Mouse (Mus musculus) hindbrain, postnatal 0 days (tissue): Measurements from ENCODE around the gene Mif4gd. TPM values are rescaled to one million over a fixed set of nuclear protein-coding genes. Genes with fewer than 3 reads are reported as not detected.

Experiments used
- ATAC-seq: fragments of 200-750 bp; cut with Nextera tagmentation; 2 replicates; pipeline ENCODE4 v1.8.0; 2017; ENCODE audit warnings: mild to moderate bottlenecking, moderate TSS enrichment, moderate library complexity
- DNase-seq: peaks from one replicate; pipeline ENCODE4 v3.0.0-alpha.2; 2015; ENCODE audit warnings: low spot score
- H3K27ac ChIP-seq: fragments of 300-500 bp; sonication (generic); 2 replicates; pipeline ENCODE4 v1.5.1; 2014; ENCODE audit warnings: mild to moderate bottlenecking
- H3K27me3 ChIP-seq: fragments of 300-500 bp; sonication (generic); 2 replicates; pipeline ENCODE4 v1.6.1; 2014; ENCODE audit warnings: low read length, mixed read lengths; ENCODE audit not compliant: insufficient read depth
- H3K36me3 ChIP-seq: fragments of 300-500 bp; sonication (generic); 2 replicates; pipeline ENCODE4 v1.6.1; 2014; ENCODE audit warnings: low read length, mixed read lengths; ENCODE audit not compliant: insufficient read depth
- H3K4me1 ChIP-seq: fragments of 300-500 bp; sonication (generic); 2 replicates; pipeline ENCODE4 v1.6.1; 2014; ENCODE audit warnings: antibody characterized with exemption, low read length, mixed read lengths; ENCODE audit not compliant: insufficient read depth
- H3K4me2 ChIP-seq: fragments of 300-500 bp; sonication (generic); 2 replicates; pipeline ENCODE4 v1.6.1; 2014; ENCODE audit warnings: low read depth, mild to moderate bottlenecking, low read length, moderate library complexity, mixed read lengths
- H3K4me3 ChIP-seq: fragments of 300-500 bp; sonication (generic); 2 replicates; pipeline ENCODE4 v1.5.1; 2014; ENCODE audit warnings: low read length
- H3K9ac ChIP-seq: fragments of 300-500 bp; sonication (generic); replicated peaks from 2 replicates; pipeline ENCODE4 v1.6.1; 2014; ENCODE audit warnings: mild to moderate bottlenecking, low read length, moderate library complexity, mixed read lengths
- H3K9me3 ChIP-seq: fragments of 300-500 bp; sonication (generic); 2 replicates; pipeline ENCODE4 v1.6.1; 2016; ENCODE audit warnings: low read length, mixed read lengths
- CTCF ChIP-seq: IDR thresholded peaks from 2 replicates; pipeline ENCODE4 v1.5.1; 2016; ENCODE audit warnings: antibody characterized with exemption, control low read depth, low read depth
- WGBS: fragments of 180-500 bp; shearing (Covaris S2); extraction: QIAGEN DNeasy Blood & Tissue Kit; methylation state at CpG from one replicate; pipeline ENCODE4 v1.1.7; 2014; 5-methylcytosine and 5-hydroxymethylcytosine counted together
- polyA plus RNA-seq: library from polyadenylated mRNA; unstranded; fragments of >200 nt; fragmentation: Nextera tagmentation; extraction: Ambion mirVana; gene quantifications from 2 replicates; pipeline ENCODE4 v1.2.1, GENCODE M21; 2015
- total RNA-seq: library from RNA; depleted of rRNA; stranded (reverse); fragments of >200 nt; gene quantifications from 2 replicates; pipeline ENCODE4 v1.2.3, GENCODE M21; 2014; rRNA removed

The Mif4gd gene
- 13.2 and 16.7 TPM in 2 replicates for total RNA-seq
- 19.2 and 22.7 TPM in 2 replicates for polyA plus RNA-seq

- ATAC-seq (peak; percentile 80), DNase-seq (peak; percentile 84)
- H3K4me1 ChIP-seq = peaks cover 6% of the 10 kb centered on the region; the same call in 1 of the 2 replicates
- WGBS = under 1% methylated on average over 68 of the region's 80 CpGs
- H3K27me3 ChIP-seq = no peaks in the 10 kb centered on the region
- peak within 1 kb of the TSS; percentile 86 for H3K27ac ChIP-seq
- no peaks in the 10 kb centered on the region for H3K9me3 ChIP-seq
- TF ChIP-seq CTCF = no peak; the same call in 1 of the 2 replicates
- peak within 1 kb of the TSS; percentile 68 for H3K4me3 ChIP-seq
- peak within 1 kb of the TSS; percentile 74 for H3K9ac ChIP-seq
- peak within 1 kb of the TSS; percentile 95 for H3K4me2 ChIP-seq
- peaks cover 24% of the 10 kb centered on the region for H3K36me3 ChIP-seq
Observed at GRCm38 (mm10) chr11:115612410-115613137, at the start of gene Mif4gd. Mif4gd (minus strand) TSS chr11:115612969.

- ATAC-seq = no peak
- 92% methylated on average over 4 of the region's 4 CpGs for WGBS
Observed at GRCm38 (mm10) chr11:115660376-115660775, 47.6 kb upstream of the Mif4gd start.

GRCm38 (mm10) chr11:115658521-115658920, 45.8 kb upstream of the Mif4gd start:
- Histone ChIP-seq H3K9me3 (no peaks in the 10 kb centered on the region), H3K4me3 (no peak overlapping the region), H3K9ac (no peak overlapping the region), H3K36me3 (peaks cover 8% of the 10 kb centered on the region; the same call in 1 of the 2 replicates), H3K27me3 (no peaks in the 10 kb centered on the region), H3K4me1 (no peaks in the 10 kb centered on the region), H3K4me2 (no peak overlapping the region), H3K27ac (no peak overlapping the region)
- ATAC-seq (no peak), DNase-seq (no peak)
- no peak for TF ChIP-seq CTCF
- WGBS = 89% methylated on average over 6 of the region's 6 CpGs

More at GRCm38 (mm10) chr11:115660376-115660775, 47.6 kb upstream of the Mif4gd start:
- Histone ChIP-seq H3K36me3 (no peaks in the 10 kb centered on the region), H3K9me3 (no peaks in the 10 kb centered on the region), H3K4me1 (no peaks in the 10 kb centered on the region), H3K9ac (no peak overlapping the region), H3K4me3 (no peak overlapping the region), H3K4me2 (no peak overlapping the region), H3K27me3 (no peaks in the 10 kb centered on the region), H3K27ac (no peak overlapping the region)
- no peak for TF ChIP-seq CTCF
- DNase-seq = no peak

- Histone ChIP-seq H3K9ac (no peak overlapping the region), H3K36me3 (peaks cover 8% of the 10 kb centered on the region; the same call in 1 of the 2 replicates), H3K4me2 (no peak overlapping the region), H3K9me3 (no peaks in the 10 kb centered on the region), H3K27me3 (no peaks in the 10 kb centered on the region), H3K27ac (no peak overlapping the region), H3K4me3 (no peak overlapping the region), H3K4me1 (no peaks in the 10 kb centered on the region)
- DNase-seq (no peak), ATAC-seq (no peak)
- TF ChIP-seq CTCF = no peak
- WGBS = 85% methylated on average over 2 of the region's 2 CpGs
Observed at GRCm38 (mm10) chr11:115654128-115654527, 41.4 kb upstream of the Mif4gd start.

- H3K9me3 ChIP-seq = no peaks in the 10 kb centered on the region
- no peak overlapping the region for H3K9ac ChIP-seq
- no peak overlapping the region for H3K27ac ChIP-seq
- H3K4me3 ChIP-seq = no peak overlapping the region
- peaks cover 8% of the 10 kb centered on the region; the same call in 1 of the 2 replicates for H3K36me3 ChIP-seq
- TF ChIP-seq CTCF = no peak
- no peak overlapping the region for H3K4me2 ChIP-seq
- no peak for DNase-seq
- 84% methylated on average over 3 of the region's 3 CpGs for WGBS
- no peaks in the 10 kb centered on the region for H3K27me3 ChIP-seq
- ATAC-seq = no peak
- no peaks in the 10 kb centered on the region for H3K4me1 ChIP-seq
Observed at GRCm38 (mm10) chr11:115653194-115653593, 40.4 kb upstream of the Mif4gd start.

GRCm38 (mm10) chr11:115651680-115652079, 38.9 kb upstream of the Mif4gd start:
- WGBS = 86% methylated on average over 3 of the region's 3 CpGs
- Histone ChIP-seq H3K36me3 (peaks cover 8% of the 10 kb centered on the region; the same call in 1 of the 2 replicates), H3K9me3 (no peaks in the 10 kb centered on the region)

GRCm38 (mm10) chr11:115649706-115650105, 36.9 kb upstream of the Mif4gd start:
- H3K4me3 ChIP-seq = no peak overlapping the region
- H3K27ac ChIP-seq = peak overlapping the region; percentile 54; the same call in 1 of the 2 replicates
- H3K36me3 ChIP-seq = peaks cover 4% of the 10 kb centered on the region; the same call in 1 of the 2 replicates
- no peak overlapping the region for H3K4me2 ChIP-seq
- H3K9me3 ChIP-seq = no peaks in the 10 kb centered on the region
- ATAC-seq (no peak), DNase-seq (peak; percentile 71)
- H3K27me3 ChIP-seq = no peaks in the 10 kb centered on the region
- no peak overlapping the region for H3K9ac ChIP-seq
- 28% methylated on average over 10 of the region's 10 CpGs for WGBS
- H3K4me1 ChIP-seq = no peaks in the 10 kb centered on the region
- no peak for TF ChIP-seq CTCF

More at GRCm38 (mm10) chr11:115651680-115652079, 38.9 kb upstream of the Mif4gd start:
- Histone ChIP-seq H3K27me3 (no peaks in the 10 kb centered on the region), H3K4me3 (no peak overlapping the region), H3K4me1 (no peaks in the 10 kb centered on the region), H3K9ac (no peak overlapping the region), H3K4me2 (no peak overlapping the region), H3K27ac (no peak overlapping the region)
- ATAC-seq = no peak
- no peak for TF ChIP-seq CTCF
- DNase-seq = no peak
